Mouse (Mus musculus): Measurements from ENCODE around the gene Gna13. TPM values are rescaled to one million over a fixed set of nuclear protein-coding genes. Genes with fewer than 3 reads are reported as not detected.

Gna13 gene
- polyA plus RNA-seq, 1 experiment from 2014 or later = 16.9 TPM

- WGBS = 95% methylated on average over 5 of the region's 5 CpGs
- H3K36me3 ChIP-seq = peaks cover 49% of the 10 kb centered on the region
- DNase-seq (ENCODE audit: low spot score) = no peak
- H3K27me3 ChIP-seq (ENCODE audit: low read depth, poor library complexity, severe bottlenecking) = peaks cover 9% of the 10 kb centered on the region
- H3K27ac ChIP-seq (replicated peaks) = no peak overlapping the region
- H3K9me3 ChIP-seq (replicated peaks) = no peaks in the 10 kb centered on the region
- peaks cover 63% of the 10 kb centered on the region for H3K4me1 ChIP-seq
- no peak overlapping the region for H3K4me3 ChIP-seq
Observed at GRCm38 (mm10) chr11:109365818-109366217, 3.2 kb downstream of the Gna13 start.

DNA sequence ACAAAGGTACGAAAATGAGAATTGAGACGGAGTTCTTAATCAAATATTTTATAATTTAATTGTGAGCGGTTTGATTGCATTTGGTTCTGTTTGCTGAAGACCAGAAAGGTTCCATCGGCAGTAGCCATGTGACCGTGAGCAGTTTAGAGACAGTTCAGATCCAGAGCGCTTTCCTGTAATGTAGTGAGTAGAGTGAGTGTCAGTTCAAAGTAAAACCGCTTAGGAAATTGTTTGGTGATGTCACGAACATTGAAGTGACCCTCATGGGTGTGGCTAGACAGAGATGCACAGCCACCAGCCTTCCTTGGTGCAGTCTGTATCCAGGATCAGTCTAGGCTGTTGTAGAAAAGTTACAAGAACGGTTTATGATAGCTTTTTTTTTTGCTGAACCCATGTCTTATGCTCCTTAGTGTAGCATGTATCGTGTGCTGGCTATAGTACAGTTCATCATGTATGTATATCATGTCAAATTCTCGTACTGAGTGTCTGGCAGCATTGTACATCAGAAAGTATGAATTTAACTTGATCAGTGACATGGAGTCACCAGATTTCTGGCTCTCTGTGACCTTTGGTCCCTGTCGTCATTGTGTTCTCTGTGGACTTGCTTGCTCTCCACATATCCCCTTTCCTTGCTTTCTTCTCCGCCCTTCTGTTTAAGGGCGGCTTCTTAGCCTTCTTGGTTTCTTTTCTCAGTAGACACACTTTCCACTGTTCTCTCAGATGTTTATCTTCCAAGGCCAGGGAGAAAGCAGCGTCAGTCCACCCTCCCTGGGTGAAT, 4.4 kb downstream of the Gna13 start:
- Histone ChIP-seq H3K36me3 (peaks cover 51% of the 10 kb centered on the region), H3K9me3 (replicated peaks) (no peaks in the 10 kb centered on the region), H3K27ac (replicated peaks) (no peak overlapping the region), H3K27me3 (ENCODE audit: low read depth, poor library complexity, severe bottlenecking) (no peaks in the 10 kb centered on the region), H3K4me1 (peaks cover 51% of the 10 kb centered on the region), H3K4me3 (no peak overlapping the region)
- 90% methylated on average over 15 of the region's 15 CpGs for WGBS
- no peak for DNase-seq (ENCODE audit: low spot score)

GRCm38 (mm10) chr11:109369026-109369637, 6.5 kb downstream of the Gna13 start:
- 93% methylated on average over 3 of the region's 3 CpGs for WGBS
- Histone ChIP-seq H3K4me3 (no peak overlapping the region), H3K9me3 (replicated peaks) (no peaks in the 10 kb centered on the region; the same call in 1 of the 2 replicates), H3K36me3 (peaks cover 64% of the 10 kb centered on the region), H3K27me3 (ENCODE audit: low read depth, poor library complexity, severe bottlenecking) (no peaks in the 10 kb centered on the region), H3K4me1 (peaks cover 40% of the 10 kb centered on the region), H3K27ac (replicated peaks) (no peak overlapping the region)
- no peak for DNase-seq (ENCODE audit: low spot score)

GRCm38 (mm10) chr11:109375412-109375811, 12.8 kb downstream of the Gna13 start:
- H3K36me3 ChIP-seq = peaks cover 18% of the 10 kb centered on the region
- no peak overlapping the region for H3K27ac ChIP-seq (replicated peaks)
- H3K27me3 ChIP-seq (ENCODE audit: low read depth, poor library complexity, severe bottlenecking) = no peaks in the 10 kb centered on the region
- DNase-seq (ENCODE audit: low spot score) = no peak
- H3K9me3 ChIP-seq (replicated peaks) = no peaks in the 10 kb centered on the region; the same call in 1 of the 2 replicates
- WGBS = 80% methylated on average over 7 of the region's 7 CpGs
- H3K4me1 ChIP-seq = peaks cover 31% of the 10 kb centered on the region
- no peak overlapping the region for H3K4me3 ChIP-seq

- DNase-seq (ENCODE audit: low spot score) = no peak
- Histone ChIP-seq H3K4me1 (peaks cover 30% of the 10 kb centered on the region), H3K4me3 (no peak overlapping the region), H3K27me3 (ENCODE audit: low read depth, poor library complexity, severe bottlenecking) (no peaks in the 10 kb centered on the region), H3K36me3 (peaks cover 15% of the 10 kb centered on the region), H3K9me3 (replicated peaks) (no peaks in the 10 kb centered on the region; the same call in 1 of the 2 replicates), H3K27ac (replicated peaks) (peak overlapping the region; percentile 49)
- 67% methylated on average over 7 of the region's 7 CpGs for WGBS
Observed at GRCm38 (mm10) chr11:109376484-109377143, 14.0 kb downstream of the Gna13 start.

DNA sequence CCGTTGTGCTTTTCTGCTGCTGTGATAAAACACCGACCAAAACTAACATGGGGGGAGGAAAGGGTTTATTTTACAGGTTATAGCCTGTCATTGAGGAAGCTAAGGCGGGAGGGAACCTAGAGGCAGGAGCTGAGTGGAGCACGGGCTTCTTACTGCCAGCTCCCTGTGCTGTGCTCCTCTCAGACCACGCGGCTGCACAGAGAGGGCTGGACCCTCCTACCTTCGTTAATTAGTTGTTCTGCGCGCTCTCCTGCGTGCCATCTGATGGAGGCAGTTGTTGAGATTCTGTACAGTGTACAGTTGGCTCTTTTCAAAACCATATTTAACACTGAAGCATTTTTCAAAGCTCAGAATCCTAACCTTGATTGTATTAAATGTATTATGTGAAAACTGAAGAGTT, 14.8 kb downstream of the Gna13 start:
- DNase-seq (ENCODE audit: low spot score) = no peak
- Histone ChIP-seq H3K36me3 (peaks cover 15% of the 10 kb centered on the region), H3K27ac (replicated peaks) (no peak overlapping the region), H3K9me3 (replicated peaks) (no peaks in the 10 kb centered on the region; the same call in 1 of the 2 replicates), H3K27me3 (ENCODE audit: low read depth, poor library complexity, severe bottlenecking) (no peaks in the 10 kb centered on the region), H3K4me1 (peaks cover 30% of the 10 kb centered on the region), H3K4me3 (no peak overlapping the region)
- WGBS = 69% methylated on average over 10 of the region's 10 CpGs

DNA sequence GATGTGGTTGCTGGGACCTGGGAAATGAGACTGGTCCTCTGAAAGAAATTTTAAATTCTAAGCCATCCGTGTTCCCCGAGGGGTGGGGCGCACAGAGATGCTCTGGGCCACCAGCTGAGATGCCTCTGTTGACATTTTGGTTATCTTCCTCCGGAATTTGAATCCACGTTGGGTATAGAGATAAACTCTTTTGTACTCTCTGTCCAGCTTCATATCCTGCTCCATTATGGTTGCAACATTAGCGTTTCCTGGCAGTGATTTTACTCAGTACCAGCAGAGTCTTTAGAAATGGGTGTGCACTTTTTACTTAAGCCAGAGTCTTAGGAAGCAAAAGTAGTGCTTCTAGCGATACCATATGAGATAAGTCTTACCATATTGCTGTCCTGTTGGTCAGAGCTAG, 15.4 kb downstream of the Gna13 start:
- Histone ChIP-seq H3K27me3 (ENCODE audit: low read depth, poor library complexity, severe bottlenecking) (no peaks in the 10 kb centered on the region), H3K36me3 (peaks cover 13% of the 10 kb centered on the region), H3K27ac (replicated peaks) (no peak overlapping the region), H3K9me3 (replicated peaks) (no peaks in the 10 kb centered on the region; the same call in 1 of the 2 replicates), H3K4me3 (no peak overlapping the region), H3K4me1 (peaks cover 30% of the 10 kb centered on the region)
- whole genome bisulfite sequencing = 82% methylated on average over 7 of the region's 7 CpGs
- no peak for DNase-seq (ENCODE audit: low spot score)

GRCm38 (mm10) chr11:109380662-109381061, 18.0 kb downstream of the Gna13 start:
- DNase-seq (ENCODE audit: low spot score) = no peak
- WGBS = 91% methylated on average over 5 of the region's 5 CpGs
- Histone ChIP-seq H3K4me1 (peaks cover 23% of the 10 kb centered on the region), H3K36me3 (no peaks in the 10 kb centered on the region), H3K4me3 (no peak overlapping the region), H3K27ac (replicated peaks) (no peak overlapping the region), H3K9me3 (replicated peaks) (no peaks in the 10 kb centered on the region), H3K27me3 (ENCODE audit: low read depth, poor library complexity, severe bottlenecking) (no peaks in the 10 kb centered on the region)

DNA sequence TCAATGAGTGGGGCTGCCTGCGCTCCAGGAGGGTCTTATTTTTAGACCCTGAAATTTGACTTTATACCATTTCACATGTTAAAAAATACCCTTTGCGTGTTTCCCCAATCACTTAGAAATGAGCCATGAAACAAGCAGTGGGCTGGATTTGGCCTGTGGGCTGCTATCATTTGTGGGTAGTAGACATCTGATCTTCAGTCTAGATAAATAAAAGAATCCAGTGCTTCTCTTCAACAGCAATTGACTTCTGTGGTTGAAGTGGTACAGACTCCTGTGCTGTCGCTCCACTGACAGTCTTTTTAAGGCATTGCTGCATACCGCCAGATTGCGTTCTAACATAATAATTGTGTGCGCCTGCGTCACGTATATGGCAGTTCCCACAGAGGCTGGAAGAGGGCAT, 22.7 kb downstream of the Gna13 start:
- H3K4me3 ChIP-seq = no peak overlapping the region
- H3K4me1 ChIP-seq = no peaks in the 10 kb centered on the region
- H3K36me3 ChIP-seq = no peaks in the 10 kb centered on the region
- no peaks in the 10 kb centered on the region for H3K27me3 ChIP-seq (ENCODE audit: low read depth, poor library complexity, severe bottlenecking)
- no peak for DNase-seq (ENCODE audit: low spot score)
- WGBS = 96% methylated on average over 8 of the region's 8 CpGs
- H3K27ac ChIP-seq (replicated peaks) = no peak overlapping the region
- no peaks in the 10 kb centered on the region for H3K9me3 ChIP-seq (replicated peaks)

- peaks cover 13% of the 10 kb centered on the region for H3K4me1 ChIP-seq
- H3K27ac ChIP-seq (replicated peaks) = no peak overlapping the region
- no peak for DNase-seq (ENCODE audit: low spot score)
- H3K27me3 ChIP-seq (ENCODE audit: low read depth, poor library complexity, severe bottlenecking) = no peaks in the 10 kb centered on the region
- peaks cover 16% of the 10 kb centered on the region for H3K36me3 ChIP-seq
- 92% methylated on average over 5 of the region's 5 CpGs for WGBS
- no peaks in the 10 kb centered on the region for H3K9me3 ChIP-seq (replicated peaks)
- H3K4me3 ChIP-seq = no peak overlapping the region
Observed at GRCm38 (mm10) chr11:109389046-109389445, 26.4 kb downstream of the Gna13 start.

GRCm38 (mm10) chr11:109391200-109391599, 28.6 kb downstream of the Gna13 start:
- DNase-seq (ENCODE audit: low spot score) = no peak
- Histone ChIP-seq H3K4me3 (no peak overlapping the region), H3K9me3 (replicated peaks) (no peaks in the 10 kb centered on the region), H3K27me3 (ENCODE audit: low read depth, poor library complexity, severe bottlenecking) (no peaks in the 10 kb centered on the region), H3K36me3 (peaks cover 35% of the 10 kb centered on the region), H3K4me1 (peaks cover 13% of the 10 kb centered on the region), H3K27ac (replicated peaks) (no peak overlapping the region)
- 88% methylated on average over 7 of the region's 7 CpGs for WGBS

- 61% methylated on average over 7 of the region's 7 CpGs for WGBS
- Histone ChIP-seq H3K27ac (replicated peaks) (no peak overlapping the region), H3K4me3 (no peak overlapping the region), H3K27me3 (ENCODE audit: low read depth, poor library complexity, severe bottlenecking) (no peaks in the 10 kb centered on the region), H3K9me3 (replicated peaks) (no peaks in the 10 kb centered on the region), H3K4me1 (peaks cover 13% of the 10 kb centered on the region), H3K36me3 (peaks cover 41% of the 10 kb centered on the region)
- no peak for DNase-seq (ENCODE audit: low spot score)
Observed at GRCm38 (mm10) chr11:109391760-109392159, 29.1 kb downstream of the Gna13 start.

GRCm38 (mm10) chr11:109392601-109393000, 30.0 kb downstream of the Gna13 start:
- Histone ChIP-seq H3K4me1 (peaks cover 13% of the 10 kb centered on the region), H3K36me3 (peaks cover 49% of the 10 kb centered on the region), H3K27ac (replicated peaks) (no peak overlapping the region), H3K4me3 (no peak overlapping the region), H3K9me3 (replicated peaks) (no peaks in the 10 kb centered on the region), H3K27me3 (ENCODE audit: low read depth, poor library complexity, severe bottlenecking) (no peaks in the 10 kb centered on the region)
- WGBS = 88% methylated on average over 9 of the region's 9 CpGs
- no peak for DNase-seq (ENCODE audit: low spot score)

Measured in midbrain, embryonic 10.5 days (tissue).